Mouse (Mus musculus) adrenal gland, adult 8-10 months (tissue): ENCODE results near the gene Tomm6. TPM values are rescaled to one million over a fixed set of nuclear protein-coding genes. Genes with fewer than 3 reads are reported as not detected.
A peak's percentile ranks its signal among the peaks of the same experiment; 100 is the strongest.

ENCODE experiments used
- DNase-seq: peaks from one replicate; pipeline ENCODE4 v3.0.0; 2022
- total RNA-seq, 4 experiments: library from RNA; stranded (reverse); gene quantifications; 2 replicates each; pipeline ENCODE4 v1.2.4; 2022

The Tomm6 gene
- 100 to 1,000 TPM; 166 to 270 (median 207) TPM for total RNA-seq

- no peak for DNase-seq
Observed at GRCm38 (mm10) chr17:47688344-47688607, at the start of gene Tomm6. TSS of gene Tomm6 (minus strand) at chr17:47688386.

- DNase-seq, result peak; percentile 89
Observed at GRCm38 (mm10) chr17:47737271-47738065, 49.3 kb upstream of the Tomm6 start.

- peak; percentile 92 for DNase-seq
Observed at GRCm38 (mm10) chr17:47736856-47737255, 48.7 kb upstream of the Tomm6 start, which contains the start of gene Tfeb. TSS of gene Tfeb (plus strand) at chr17:47737030.

GRCm38 (mm10) chr17:47735553-47736100, 47.4 kb upstream of the Tomm6 start:
- DNase-seq, result no peak

- DNase-seq, result no peak
Observed at GRCm38 (mm10) chr17:47730633-47731575, 42.7 kb upstream of the Tomm6 start.

GRCm38 (mm10) chr17:47726566-47726965, 38.4 kb upstream of the Tomm6 start, which contains the start of gene Pgc:
TSS of gene Pgc (plus strand) at chr17:47726842.
- DNase-seq, result no peak

- no peak for DNase-seq
Observed at GRCm38 (mm10) chr17:47721183-47721582, 33.0 kb upstream of the Tomm6 start.

- DNase-seq, result no peak
Observed at GRCm38 (mm10) chr17:47715037-47715436, 26.9 kb upstream of the Tomm6 start.

- DNase-seq, result no peak
Observed at GRCm38 (mm10) chr17:47712889-47713571, 24.8 kb upstream of the Tomm6 start.

- DNase-seq, result no peak
Observed at GRCm38 (mm10) chr17:47711883-47712282, 23.7 kb upstream of the Tomm6 start.

- no peak for DNase-seq
Observed at GRCm38 (mm10) chr17:47710036-47710435, 21.9 kb upstream of the Tomm6 start.

GRCm38 (mm10) chr17:47708972-47709371, 20.8 kb upstream of the Tomm6 start:
- DNase-seq, result no peak

- DNase-seq, result no peak
Observed at GRCm38 (mm10) chr17:47707961-47708360, 19.8 kb upstream of the Tomm6 start.

GRCm38 (mm10) chr17:47706196-47706595, 18.0 kb upstream of the Tomm6 start:
- DNase-seq, result no peak

- DNase-seq, result no peak
Observed at GRCm38 (mm10) chr17:47704692-47705091, 16.5 kb upstream of the Tomm6 start.

- no peak for DNase-seq
Observed at GRCm38 (mm10) chr17:47703556-47703955, 15.4 kb upstream of the Tomm6 start.

- no peak for DNase-seq
Observed at GRCm38 (mm10) chr17:47702548-47703345, 14.6 kb upstream of the Tomm6 start.

GRCm38 (mm10) chr17:47701793-47702192, 13.6 kb upstream of the Tomm6 start:
- no peak for DNase-seq

- no peak for DNase-seq
Observed at GRCm38 (mm10) chr17:47699055-47699454, 10.9 kb upstream of the Tomm6 start.

- DNase-seq, result no peak
Observed at GRCm38 (mm10) chr17:47698156-47698555, 10.0 kb upstream of the Tomm6 start.

GRCm38 (mm10) chr17:47695337-47695710, 7.1 kb upstream of the Tomm6 start:
- no peak for DNase-seq
